Mouse (Mus musculus): Measurements from ENCODE around the gene Plekhg5.

Gene Plekhg5

DNA sequence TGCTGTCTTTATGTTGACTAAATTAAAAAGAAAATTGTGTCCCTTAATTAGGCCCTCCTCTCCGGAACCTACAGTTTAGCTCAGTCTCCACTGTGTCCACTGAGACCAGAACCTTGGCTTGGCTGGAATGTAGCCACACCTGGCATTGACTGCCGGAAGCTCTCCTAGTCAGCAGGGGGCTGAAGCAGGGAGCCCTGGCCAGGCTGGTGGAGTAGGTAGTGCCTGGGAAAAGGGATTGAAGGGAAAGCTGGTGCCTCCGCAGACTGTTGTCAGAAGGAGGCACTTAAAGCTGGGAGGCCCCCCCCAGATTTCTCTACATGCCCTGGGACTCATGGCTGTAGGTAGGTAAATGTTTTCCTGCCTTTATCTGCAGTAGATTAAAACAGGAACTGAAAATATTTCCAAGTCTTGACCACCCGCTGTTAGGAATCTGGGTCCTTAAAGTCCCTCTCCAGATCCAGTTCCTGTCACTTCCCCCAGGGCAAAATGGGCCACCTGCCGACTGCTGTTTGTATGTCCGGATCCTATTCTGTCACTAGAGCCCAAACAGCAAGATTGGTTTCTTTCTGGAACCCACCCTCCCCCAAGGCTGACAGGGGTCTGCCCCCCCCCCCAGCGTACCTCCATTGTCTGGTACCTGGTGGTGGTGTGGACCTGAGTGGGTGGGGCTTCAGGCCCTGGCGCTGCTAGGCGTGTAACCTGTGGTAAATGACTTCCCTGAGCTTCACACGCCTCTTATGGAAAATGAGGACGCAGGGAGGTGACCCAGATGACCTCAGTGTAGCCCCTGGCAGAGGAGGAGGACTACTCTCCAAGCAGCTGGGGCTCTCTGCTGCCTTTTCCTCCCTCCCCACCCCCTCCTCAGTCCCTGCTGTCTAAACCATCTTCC is 25.9 kb downstream of the Plekhg5 start:
- no peak for DNase-seq (ENCODE audit: low read depth, low spot score)

GRCm38 (mm10) chr4:152100541-152100940 is 28.2 kb downstream of the Plekhg5 start:
- peak; percentile 22 for DNase-seq (ENCODE audit: low read depth, low spot score)

DNA sequence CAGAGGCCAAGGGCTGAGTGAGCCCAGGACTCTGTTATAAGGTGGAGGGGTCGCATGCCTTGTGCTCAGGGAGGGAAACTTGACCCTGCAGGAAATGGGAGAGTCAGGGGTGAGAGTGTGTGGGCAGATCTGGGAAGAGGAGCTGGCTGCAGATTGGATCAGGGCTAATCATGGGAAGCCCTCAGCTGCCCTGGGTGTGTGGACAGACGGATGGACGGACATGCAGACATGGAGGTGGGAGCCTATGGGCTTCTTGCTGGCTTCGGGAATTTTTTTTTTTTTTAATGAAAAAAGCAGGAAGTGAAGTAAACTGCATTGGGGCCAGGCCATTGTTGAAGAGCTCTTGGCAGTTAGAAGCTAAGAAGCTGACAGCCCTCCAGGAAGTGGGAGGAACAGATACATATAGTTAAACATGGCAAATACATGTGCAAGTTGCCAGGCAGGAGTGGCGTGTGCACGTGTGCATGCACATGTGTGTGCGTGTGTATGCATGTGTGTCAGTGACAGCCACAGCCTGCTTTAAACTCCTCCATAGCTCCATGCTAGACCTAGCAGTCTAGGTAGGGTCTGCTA is 28.9 kb downstream of the Plekhg5 start:
- DNase-seq (ENCODE audit: low read depth, low spot score) = no peak

DNA sequence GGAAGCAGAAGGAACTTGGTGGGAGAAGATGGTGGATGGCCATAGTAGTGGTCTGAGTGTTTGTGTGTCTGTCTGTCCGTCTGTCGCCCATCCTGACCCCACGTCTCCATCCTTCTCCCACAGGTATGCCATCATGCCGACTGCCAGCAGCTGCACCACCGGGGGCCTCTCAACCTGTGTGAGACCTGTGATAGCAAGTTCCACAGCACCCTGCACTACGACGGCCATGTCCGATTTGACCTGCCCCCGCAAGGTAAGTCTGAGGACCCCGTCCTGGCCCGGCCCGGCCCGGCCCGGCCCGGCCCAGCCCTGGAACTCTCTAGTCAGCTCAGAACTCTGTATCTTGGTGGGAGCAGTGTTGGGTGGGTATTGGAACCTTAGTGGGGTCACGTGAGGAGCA is 29.6 kb downstream of the Plekhg5 start:
- no peak for DNase-seq (ENCODE audit: low read depth, low spot score)

- DNase-seq (ENCODE audit: low read depth, low spot score) = peak; percentile 73
Observed at GRCm38 (mm10) chr4:152103025-152103424, 30.7 kb downstream of the Plekhg5 start.

DNA sequence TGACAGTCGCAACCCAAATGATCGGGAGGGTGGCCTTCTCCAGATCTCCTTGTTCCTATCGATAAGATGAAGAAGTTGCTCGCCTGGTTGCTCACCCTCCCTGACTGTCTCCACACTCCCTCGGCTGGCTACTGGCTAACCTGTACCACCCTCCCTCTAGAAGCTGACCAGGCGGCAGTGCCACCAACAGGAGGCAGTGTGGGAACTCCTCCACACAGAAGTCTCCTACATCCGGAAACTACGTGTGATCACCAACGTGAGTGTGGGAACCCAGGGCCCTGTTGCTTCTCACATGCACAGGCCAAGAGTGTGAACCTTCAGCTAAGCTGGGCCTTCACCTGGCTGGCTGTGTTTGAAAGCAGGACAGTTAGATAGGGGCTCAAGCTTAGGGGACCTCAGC is 34.4 kb downstream of the Plekhg5 start:
- no peak for DNase-seq (ENCODE audit: low read depth, low spot score)

GRCm38 (mm10) chr4:152107493-152107892 is 35.2 kb downstream of the Plekhg5 start:
- DNase-seq (ENCODE audit: low read depth, low spot score) = no peak

GRCm38 (mm10) chr4:152107971-152108509 is 35.7 kb downstream of the Plekhg5 start:
- no peak for DNase-seq (ENCODE audit: low read depth, low spot score)

- no peak for DNase-seq (ENCODE audit: low read depth, low spot score)
Observed at GRCm38 (mm10) chr4:152108673-152109072, 36.4 kb downstream of the Plekhg5 start.

GRCm38 (mm10) chr4:152109509-152109908 is 37.2 kb downstream of the Plekhg5 start:
- no peak for DNase-seq (ENCODE audit: low read depth, low spot score)

GRCm38 (mm10) chr4:152110689-152111088 is 38.4 kb downstream of the Plekhg5 start:
- DNase-seq (ENCODE audit: low read depth, low spot score) = no peak

DNA sequence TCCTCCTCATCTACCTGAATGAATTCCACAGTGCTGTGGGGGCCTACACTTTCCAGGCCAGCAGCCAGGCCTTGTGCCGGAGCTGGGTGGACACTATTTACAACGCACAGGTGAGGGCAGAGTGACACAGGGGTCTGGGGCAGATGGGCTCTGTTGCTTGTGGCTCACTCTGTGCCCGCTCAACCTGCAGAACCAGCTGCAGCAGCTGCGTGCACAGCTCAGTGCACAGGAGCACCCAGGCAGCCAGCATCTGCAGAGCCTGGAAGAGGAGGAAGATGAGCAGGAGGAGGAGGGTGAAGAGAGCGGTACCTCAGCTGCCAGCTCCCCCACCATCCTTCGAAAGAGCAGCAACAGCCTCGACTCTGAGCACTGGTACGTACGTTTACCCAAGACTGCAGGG is 40.0 kb downstream of the Plekhg5 start:
- DNase-seq (ENCODE audit: low read depth, low spot score) = no peak

- no peak for DNase-seq (ENCODE audit: low read depth, low spot score)
Observed at GRCm38 (mm10) chr4:152114080-152114479, 41.8 kb downstream of the Plekhg5 start.

- no peak for DNase-seq (ENCODE audit: low read depth, low spot score)
Observed at GRCm38 (mm10) chr4:152115921-152116612, 43.8 kb downstream of the Plekhg5 start, which contains the start of gene Tnfrsf25. Tnfrsf25 (plus strand) TSS chr4:152115934.

GRCm38 (mm10) chr4:152117538-152117937 is 45.2 kb downstream of the Plekhg5 start:
- no peak for DNase-seq (ENCODE audit: low read depth, low spot score)

DNA sequence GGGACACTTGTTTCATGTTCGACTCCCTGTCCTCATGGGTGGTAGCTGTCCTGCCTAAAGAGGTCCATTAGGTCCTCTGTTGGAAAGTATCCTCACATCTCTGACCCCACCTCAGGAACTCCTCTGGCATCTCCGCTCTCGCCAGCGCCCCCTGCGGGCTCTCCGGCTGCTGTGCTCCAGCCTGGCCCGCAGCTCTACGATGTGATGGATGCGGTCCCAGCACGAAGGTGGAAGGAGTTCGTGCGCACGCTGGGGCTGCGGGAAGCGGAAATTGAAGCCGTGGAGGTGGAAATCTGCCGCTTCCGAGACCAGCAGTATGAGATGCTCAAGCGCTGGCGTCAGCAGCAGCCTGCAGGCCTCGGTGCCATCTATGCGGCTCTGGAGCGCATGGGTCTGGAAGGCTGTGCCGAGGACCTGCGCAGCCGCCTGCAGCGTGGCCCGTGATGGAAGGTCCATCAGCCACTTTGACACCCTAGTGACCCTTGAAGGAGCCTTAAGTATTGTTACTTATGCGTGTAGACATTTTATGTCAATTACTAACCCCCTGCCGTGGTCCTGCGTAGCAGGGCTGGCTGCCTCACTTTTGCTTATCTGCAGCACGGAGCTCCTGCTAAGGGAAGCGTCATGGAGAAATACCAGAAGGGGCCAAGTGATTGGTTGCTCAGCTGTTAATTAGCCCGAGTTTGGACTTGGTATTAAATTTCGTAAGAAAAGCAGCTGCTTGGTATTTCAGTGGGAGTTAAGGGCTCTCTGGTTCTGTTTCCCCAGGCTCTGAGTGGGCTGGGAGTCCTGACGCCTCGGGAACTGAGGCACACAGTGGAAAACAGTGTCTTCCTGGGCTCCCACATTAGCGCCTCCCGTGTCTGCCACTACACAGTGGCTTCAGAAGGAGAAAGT is 47.3 kb downstream of the Plekhg5 start:
- DNase-seq (ENCODE audit: low read depth, low spot score) = no peak

DNA sequence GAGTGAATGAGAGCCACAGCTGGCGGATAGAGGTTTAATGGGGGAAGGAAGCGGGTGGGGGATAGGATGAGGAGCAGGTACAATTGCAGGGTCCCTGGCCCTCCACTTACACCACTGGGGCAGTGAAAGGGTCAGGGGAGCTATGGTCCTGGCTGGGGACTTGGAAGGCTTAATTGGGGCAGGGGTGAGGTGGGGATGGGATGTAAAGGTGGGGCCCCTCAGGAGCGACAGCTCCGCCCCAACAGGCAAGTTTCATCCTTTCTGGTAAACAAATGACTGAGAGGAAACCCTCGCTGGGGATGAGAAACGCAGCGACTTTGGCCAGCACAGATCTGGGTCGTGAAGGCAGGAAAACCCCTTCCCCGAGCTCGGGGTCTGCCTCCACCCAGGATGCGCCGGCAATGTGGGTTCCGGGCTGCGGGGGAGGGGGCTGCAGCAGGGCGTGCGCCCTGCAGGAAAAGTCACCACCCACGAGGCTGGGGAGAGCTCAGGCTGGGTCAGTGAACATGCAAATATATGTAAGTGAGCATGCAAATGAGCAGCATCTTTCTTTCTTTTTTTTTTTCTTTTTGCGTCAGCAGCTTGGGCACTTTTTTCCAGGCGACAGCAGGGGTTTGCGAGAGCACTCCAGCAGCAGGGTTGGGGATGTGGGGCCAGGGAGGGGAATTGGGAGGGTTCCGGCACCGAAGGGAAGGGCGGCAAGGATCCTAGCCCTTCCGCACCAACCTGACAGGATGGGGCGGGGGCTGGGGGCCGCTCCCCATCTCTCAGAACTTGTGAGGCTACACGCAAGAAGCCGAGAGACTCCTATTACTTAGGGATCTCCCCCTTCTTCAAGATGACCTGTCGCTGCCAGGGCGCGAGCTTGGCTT is 48.2 kb downstream of the Plekhg5 start:
- no peak for DNase-seq (ENCODE audit: low read depth, low spot score)

DNA sequence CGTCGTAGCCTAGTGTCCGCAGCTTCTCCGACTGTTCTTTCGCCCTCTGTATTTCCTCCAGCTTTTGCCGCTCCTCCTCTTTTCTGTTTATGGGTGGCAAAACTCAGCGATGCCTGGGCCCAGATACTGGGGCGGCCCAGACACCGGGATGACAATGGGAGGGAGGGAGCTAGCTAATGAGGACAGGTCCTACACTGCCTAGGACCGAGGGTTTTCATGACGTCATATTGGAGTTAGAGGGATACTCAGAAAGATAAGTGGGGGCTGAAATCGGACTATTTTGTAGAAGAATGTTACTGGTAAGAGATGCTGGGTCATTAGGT is 48.8 kb downstream of the Plekhg5 start:
- no peak for DNase-seq (ENCODE audit: low read depth, low spot score)

DNA sequence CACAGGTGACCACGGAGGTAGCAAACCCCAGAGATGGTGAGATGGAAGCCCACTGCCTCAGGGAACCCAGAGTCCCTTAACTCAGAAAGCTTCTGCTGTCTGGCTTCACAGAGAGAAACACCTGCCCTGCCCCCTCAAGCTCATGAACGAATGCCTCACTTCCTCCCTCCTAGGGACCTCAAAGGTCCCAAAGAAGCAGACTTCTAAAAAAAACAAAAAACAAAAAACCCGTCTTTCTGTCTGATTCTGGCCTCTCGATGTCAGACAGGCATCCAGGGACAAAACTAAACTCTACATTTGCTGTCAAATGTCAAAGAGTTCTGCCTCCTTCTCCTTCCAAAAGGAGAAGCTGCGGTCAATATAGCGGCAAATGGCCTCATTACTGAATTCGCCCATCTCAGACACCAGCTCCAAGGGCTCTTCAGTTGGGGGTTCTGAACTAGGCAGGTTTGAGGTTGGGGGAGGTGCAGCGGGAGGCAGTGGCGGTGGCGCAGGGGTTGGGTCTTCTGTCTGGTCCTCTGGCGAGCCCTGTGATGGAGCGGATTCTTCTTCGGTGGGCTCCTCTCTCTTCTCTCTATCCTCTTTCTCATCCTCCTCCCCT is 52.2 kb downstream of the Plekhg5 start:
- no peak for DNase-seq (ENCODE audit: low read depth, low spot score)
